Mouse (Mus musculus) left cerebral cortex, adult 18-20 months (tissue): ENCODE measurements around the gene Spata32. TPM values are rescaled to one million over a fixed set of nuclear protein-coding genes. Genes with fewer than 3 reads are reported as not detected.

Experiments used
- DNase-seq, 2 experiments: peaks; one replicate each; pipeline ENCODE4 v3.0.0; 2021 to 2022; ENCODE audit warnings: low spot score in 2 of 2, mixed read lengths in 1 of 2
- total RNA-seq, 2 experiments: library from RNA; stranded (reverse); gene quantifications; 2 replicates each; pipeline ENCODE4 v1.2.3; 2021

Spata32 gene
- total RNA-seq, 2 experiments from 2014 or later = 1.5 to 1.8 TPM

- DNase-seq = no peak
These were observed 42.4 kb downstream of the Spata32 start for GRCm38 (mm10) chr11:103175688-103176442.

GRCm38 (mm10) chr11:103174891-103175391 lies 43.3 kb downstream of the Spata32 start:
- DNase-seq = no peak

DNA sequence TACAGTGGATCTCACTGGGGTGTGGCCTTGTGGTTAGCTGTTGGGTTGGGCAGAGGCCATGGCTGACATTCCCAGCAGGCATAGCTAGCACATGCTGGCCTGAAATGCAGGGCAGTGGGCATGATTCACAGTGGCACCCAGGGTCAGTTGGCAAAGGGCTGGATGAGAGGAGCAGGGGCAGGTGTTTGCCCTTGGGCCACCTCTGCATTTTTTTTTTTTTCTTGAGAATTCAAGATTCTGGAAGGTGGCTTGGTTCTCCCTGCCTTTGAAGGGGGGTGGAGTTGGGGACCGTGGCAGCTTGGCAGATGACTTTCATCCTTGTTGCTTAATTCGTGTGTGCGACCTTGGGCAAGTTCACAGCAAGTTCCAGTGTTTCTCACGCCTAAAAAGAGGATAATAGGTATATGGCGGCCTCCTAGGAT lies 43.8 kb downstream of the Spata32 start:
- DNase-seq = no peak

- peak; percentile 58 to 69 for DNase-seq
These were observed 44.4 kb downstream of the Spata32 start for GRCm38 (mm10) chr11:103173771-103174344.

- no peak for DNase-seq
These were observed 45.0 kb downstream of the Spata32 start for GRCm38 (mm10) chr11:103173041-103173770.

DNA sequence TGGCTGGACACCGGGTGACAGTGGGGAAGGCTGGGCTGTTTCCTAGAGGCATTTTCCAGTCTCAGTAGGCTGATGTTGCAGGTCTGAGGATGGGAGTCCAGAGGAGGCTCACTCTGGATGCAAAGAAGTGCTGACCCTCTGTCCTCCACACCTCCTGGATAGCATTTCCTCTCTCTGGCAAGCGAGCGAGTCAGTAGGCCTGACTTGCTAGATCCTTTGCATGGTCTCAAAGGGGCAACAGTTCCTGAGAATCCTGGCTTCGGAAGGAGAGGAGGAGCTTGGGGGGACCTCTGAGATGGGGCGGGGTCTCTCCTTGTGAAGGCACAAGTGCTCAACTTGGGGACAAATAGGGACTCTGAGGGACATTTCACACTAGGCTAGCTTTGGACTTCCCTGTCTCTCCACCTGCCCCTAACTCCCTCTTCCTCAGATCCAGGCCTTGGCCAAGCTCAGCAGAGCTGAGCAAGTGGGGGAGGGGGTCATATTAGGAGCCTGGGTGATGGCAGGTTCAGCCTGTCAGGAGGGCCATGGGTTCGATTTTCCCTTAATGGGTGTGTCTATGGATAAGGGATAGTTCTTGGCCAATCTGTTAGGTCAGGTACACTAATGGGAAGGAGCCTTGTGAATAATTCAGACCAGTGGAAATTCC lies 45.7 kb downstream of the Spata32 start:
- DNase-seq = no peak

GRCm38 (mm10) chr11:103171703-103172391 lies 46.4 kb downstream of the Spata32 start:
- no peak for DNase-seq

DNA sequence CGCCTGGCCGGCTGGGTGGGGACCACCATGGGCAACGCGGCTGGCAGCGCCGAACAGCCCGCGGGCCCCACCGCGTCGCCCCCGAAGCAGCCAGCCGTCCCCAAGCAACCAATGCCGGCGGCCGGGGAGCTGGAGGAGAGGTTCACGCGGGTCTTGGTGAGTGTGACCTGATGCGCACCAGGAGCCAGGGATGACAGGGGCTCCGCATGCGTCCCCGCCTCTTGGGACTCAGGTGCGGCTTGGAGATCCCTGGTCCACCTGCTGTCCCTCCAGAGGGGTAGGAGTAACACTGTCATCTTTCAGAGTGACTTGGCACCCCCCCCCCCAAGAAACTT lies 47.0 kb downstream of the Spata32 start:
- no peak for DNase-seq

DNA sequence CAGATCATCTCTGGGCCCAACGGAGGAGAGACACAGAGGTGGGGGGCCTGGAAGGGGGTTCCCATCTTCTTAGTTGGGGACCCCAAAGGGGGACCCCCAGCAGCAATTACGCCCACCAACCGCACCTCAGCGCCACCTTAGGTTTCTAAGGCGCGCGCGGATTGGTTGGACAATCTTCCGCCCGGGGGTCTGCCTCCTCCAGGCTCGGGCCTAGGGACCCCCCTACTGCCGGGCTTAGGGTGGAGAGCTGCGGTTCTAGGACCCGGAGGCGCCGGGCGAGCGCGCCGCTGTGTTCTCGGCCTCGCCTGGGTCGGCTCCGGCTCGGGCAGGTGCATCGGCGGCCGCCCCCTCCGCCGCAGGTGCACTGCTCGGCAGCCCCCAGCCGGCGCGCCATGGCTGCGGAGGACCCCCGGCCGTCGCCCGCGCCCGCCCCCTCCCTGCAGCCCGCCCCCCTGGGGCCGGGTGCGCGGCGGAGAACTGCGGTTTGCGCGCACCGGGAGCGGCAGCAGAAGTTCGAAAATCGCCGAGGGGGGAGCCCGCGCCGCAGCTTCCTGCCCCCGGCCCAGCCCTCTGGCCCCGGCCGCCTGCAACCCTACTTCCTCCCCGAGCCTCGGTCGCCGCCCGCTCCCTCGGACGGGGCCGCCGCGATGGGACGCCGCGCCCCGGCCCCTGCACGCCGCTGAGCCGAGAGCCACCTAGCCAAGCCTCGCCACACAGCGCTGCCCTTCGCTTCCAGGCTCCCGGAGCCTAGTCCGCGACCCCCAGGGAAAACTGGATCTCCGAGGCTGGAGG lies 47.5 kb downstream of the Spata32 start, which contains the start of gene Fmnl1:
Fmnl1 (plus strand) TSS at position 614 of the 792 bp plus-strand sequence.
- DNase-seq = peak in 1 of 2 experiments; percentile 42

DNA sequence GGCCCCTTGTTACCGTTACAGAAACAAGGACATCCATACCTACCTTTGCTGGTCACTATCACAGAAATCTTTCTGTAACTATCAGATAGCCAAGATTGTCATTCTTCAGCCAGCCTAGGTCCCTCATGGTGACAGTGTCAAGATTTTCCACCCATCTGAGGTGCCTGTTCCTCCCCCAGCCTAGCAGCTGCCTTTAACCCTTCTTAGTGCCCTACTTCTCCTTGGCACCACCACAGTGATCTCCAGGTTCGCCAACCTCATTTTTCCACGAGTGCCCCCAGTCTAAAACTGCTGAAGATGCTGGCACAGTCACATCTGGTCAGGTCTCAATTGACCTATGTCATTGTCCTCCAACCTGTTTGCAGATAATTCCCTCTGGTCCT lies 48.1 kb downstream of the Spata32 start:
- DNase-seq = no peak

GRCm38 (mm10) chr11:103169664-103170063 lies 48.6 kb downstream of the Spata32 start:
- no peak for DNase-seq

GRCm38 (mm10) chr11:103168690-103169390 lies 49.4 kb downstream of the Spata32 start:
- DNase-seq = peak; percentile 77 to 78

DNA sequence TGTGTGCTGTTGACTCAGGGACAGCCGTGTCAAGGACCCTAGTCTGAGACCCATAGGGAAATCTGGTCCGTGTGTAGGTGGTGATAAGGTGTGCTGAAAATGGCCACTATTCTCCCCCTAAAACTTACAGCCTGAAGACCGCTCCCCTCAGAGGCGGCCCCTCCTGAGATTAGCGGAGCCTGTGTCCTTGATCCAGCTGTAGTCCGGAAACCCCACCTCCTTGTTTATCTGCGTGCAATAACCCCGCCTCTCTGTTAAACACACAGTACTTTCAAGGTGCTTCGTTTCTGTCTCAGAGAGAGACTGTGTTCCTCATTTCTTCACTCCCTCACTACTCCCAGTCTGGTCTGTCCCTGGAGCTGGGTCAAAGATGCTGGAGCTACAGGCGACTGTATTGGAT lies 53.8 kb downstream of the Spata32 start:
- no peak for DNase-seq

DNA sequence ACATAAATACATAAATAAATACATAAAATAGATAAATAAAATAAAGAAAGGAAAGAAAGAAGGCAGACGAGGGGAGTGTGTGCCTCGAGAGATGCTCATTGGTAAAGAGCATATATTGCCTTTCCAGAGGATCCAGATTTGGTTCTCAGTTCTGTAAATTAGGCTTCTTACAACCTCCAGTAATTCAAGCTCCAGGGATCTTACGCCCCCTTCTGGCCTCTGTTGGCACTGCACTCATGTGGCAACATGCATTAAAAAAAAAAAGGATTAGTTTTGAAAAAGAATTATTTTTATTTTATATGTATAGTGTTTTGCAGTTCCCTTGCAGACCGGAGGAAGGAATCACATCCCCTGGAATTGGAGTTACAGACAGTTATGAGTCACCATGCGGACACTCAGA lies 56.1 kb downstream of the Spata32 start:
- no peak for DNase-seq

DNA sequence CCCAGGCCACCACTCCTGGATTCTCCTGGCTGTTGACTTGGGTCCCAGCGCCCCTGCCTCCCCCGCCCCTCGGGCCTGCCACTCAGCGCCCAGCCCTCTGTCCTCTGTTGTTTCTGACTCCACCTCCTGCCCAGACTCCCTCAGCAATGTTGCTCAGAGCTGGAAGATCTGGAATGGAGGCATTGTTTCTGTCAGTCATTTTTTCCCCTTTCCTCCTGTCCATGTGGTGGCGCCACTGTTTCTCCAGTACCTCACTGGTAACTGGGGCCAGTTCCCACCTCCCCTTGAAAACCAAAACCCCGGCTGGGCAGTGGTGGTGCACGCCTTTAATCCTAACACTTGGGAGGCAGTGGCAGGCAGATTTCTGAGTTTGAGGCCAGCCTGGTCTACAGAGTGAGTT lies 56.8 kb downstream of the Spata32 start:
- no peak for DNase-seq

GRCm38 (mm10) chr11:103160738-103161137 lies 57.5 kb downstream of the Spata32 start:
- DNase-seq = no peak

DNA sequence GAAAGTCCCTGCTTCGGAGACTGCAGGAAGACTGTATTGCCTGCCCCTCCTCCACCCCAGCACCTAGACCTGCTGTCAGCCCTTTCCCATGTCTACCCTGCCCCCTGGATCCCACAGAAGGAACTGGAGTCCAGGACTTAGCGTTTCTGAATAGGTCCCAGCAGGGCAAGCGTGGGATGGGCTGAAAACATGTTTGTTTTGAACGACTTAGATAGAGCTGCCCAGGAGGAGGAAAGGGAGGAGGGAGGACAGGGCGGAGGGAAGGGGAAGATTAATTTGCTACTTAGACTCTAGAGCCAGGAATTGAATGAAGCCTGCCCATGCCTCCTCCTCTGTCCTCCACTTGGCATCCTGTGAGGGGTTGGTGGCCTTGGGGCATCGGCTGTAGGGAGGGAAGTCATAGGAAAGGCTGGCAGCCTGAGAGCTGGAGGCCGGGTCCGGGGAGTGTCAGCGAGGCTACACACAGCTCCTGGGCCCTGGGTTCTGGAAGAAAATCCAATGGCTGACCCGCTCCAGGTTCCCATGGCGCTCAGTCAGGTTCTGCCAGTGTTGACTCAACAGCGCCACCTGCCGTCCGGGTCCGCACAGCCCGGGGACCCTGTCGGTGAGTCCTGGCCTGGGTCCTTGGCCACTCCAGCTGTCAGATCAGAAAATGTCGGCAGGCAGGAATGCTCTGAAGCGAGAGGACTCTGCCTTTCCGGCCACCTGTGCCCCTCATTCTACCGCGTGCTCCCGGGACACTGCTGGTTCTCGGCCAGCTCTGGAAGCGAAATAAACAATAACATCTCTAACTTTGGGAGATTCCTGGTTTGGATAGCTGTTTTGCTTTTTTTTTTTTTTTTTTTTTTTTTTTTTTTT lies 59.4 kb downstream of the Spata32 start:
- DNase-seq = peak; percentile 95 to 96
